Mouse (Mus musculus) T-helper 17 cell (primary cell): ENCODE measurements around the gene Hddc2.

Experiments used
- in situ Hi-C, 2 experiments: fragments of 300-600 bp; cut with MboI, MseI; formaldehyde crosslinking; loops; 1 replicate in 1 of 2; 2 replicates in 1 of 2; pipeline ENCODE4 v1.15.1; 2025; ENCODE audit warnings: high pct_unique_total_duplicates in 2 of 2

Hddc2 gene

DNA sequence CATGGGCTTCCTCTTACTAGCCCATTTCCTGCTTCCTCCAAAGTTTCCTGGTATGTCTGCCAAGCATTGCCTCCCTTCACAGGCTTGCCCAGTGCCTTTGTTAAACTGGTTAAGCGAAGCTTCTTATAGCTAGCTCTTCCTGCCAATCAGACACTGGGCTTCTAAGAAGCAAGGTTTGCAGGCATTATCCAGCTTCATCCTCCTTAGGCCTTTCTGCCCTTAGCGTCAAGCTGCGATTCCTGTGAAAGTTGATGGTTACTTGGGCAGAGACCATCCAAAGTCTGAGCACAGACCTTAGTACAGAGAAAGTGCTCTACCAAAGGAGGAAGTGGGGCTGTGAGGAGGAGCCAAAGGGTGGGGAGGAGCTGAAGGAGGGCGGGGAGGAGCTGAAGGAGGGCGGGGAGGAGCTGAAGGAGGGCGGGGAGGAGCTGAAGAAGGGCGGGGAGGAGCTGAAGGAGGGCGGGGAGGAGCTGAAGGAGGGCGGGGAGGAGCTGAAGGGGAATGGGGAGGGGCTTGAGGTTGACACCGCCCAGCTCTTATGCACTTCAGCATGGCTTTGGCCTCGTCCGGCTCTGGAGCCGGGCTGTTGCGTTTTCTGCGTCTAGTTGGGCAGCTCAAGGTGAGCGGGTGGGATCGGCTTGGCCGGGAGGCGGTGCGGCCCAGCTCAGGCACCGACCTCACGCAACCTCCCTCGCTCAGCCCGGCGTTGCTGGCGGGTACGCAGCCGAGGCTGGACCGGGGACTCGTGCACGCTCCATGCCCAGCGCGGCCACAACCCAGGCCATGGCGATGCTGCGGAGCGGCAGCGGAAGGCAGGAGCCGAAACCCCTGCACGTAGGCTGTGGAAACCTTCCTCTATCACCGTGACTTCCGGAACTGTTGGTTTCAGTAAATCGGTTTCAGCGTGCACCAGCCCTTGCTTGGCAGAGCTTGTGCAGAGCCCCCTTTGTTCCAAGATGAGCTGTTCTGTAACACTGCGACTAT, at the start of gene Hddc2:
Gene Hddc2, plus strand, starts transcription at position 519 of the 984 bp plus-strand sequence.
- in situ Hi-C loops = loop anchor here (10.0 to 25.0 kb wide), 4 partner anchors 698 to 1998 kb away; partner anchors contain the start of genes Echdc1 (in 1 of the 2), Rnf146 (in 1 of the 2) and Trmt11 (in 1 of the 2)

DNA sequence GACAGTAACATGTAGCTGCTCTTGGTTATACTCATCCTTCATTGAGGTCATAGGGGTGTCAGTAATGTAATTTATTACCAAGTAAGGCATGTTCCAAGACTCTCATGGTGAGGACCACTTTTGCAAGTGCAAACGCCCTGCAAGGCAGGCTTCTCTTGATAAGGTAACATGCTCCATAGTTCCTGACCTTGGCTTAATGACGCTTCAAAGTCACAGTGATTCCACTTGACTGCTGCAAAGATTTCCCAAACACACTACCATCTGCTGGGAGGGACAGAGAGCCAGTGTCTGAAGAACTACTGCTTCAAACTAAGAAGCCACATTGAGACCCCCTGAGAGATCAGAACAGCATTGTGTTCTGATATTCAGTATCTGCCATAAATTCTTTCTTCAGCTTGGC, 40.4 kb upstream of the Hddc2 start:
- in situ Hi-C loops = no loop called here

DNA sequence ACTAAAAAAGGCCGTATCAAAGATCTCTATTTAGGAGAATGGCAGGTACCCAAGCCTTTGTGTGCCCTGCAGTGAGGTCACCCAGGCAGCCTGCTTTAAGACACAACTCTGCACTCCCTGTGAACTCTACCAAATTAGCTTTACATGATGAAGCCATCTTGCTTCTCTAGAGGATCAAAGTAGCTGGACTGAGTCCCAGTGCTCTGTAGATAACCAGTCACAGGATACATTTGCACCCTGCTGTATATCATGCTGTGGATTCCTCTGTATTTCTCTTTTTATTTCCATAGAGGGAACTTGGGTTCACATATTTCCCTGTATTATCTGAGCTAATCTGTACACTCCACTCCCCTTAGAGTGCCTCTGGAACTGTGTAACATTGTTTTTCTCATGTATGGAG, 40.0 kb upstream of the Hddc2 start:
- in situ Hi-C loops = no loop called here

DNA sequence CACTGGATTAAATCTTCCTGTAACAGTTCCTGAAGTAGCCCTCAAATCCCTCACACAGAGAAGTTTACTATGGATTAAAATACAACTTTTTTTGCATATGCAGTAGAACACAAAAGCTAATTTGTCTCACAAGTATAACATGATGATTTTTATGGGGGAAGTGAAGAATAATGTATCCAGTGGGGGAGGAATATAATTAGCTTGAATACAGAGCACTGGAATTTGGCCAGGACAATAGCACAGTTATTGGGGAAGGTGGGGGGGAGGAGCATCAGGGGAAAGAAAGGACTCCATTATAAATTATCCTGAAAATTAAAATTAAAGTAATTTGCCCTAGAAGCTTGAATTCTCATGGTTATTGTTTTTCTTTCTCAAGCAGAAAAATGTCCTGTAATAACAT, 25.4 kb upstream of the Hddc2 start:
- in situ Hi-C loops = no loop called here

DNA sequence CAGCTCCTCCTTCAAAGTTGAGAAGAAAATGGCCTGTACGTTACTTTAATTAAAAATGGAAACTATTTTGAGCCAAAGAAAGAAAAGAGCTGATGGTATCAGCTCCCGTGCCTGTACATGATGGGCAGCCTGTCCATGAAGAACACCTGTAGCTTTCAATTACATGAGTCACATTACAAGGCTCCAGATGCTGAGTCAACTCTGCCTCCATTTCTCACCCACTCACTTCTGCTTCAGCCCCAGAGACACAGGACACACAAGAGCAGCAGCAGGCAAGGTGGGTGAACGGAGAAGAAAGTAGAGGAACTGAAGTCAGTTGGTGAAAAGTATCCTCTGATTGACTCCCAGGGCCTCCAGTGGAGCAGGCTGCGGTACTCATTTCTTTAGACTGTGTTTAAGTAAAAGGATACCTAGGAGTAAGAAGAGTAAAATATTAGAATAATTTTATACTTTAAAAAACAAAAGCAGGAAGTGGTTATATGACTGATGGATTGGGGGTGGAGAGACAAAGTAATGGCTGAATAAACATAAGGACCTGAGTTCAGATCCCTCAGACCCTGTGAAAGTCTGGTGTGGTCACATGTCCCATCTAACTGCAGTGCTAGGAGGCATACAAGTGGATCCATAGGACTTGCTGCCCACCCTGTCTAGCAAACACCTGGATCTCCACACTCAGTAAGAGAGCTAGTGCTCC, 24.3 kb upstream of the Hddc2 start:
- in situ Hi-C loops = no loop called here

DNA sequence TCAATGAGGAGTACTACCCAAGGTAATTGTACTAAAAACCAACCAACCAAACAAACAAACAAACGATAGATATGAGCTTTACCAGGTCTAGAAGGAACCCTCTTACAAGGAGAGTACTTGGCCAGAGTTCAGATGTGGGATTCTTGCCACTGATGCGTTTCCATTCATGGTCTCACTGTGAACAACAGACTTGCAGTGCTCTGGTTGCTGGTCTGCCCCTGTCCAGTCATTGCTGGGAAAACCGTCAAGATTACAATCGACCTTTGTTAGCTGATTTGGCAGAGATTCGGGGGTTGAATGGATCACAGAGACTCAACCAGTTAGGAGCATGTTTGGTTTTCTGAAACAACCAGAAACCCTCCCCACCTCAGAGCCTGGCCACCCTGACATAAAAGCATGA, 17.5 kb upstream of the Hddc2 start:
- in situ Hi-C loops = loop anchor here in 1 of 2 experiments (5.0 kb wide), 1 partner anchor 458 kb away; no protein-coding TSS in a partner anchor

DNA sequence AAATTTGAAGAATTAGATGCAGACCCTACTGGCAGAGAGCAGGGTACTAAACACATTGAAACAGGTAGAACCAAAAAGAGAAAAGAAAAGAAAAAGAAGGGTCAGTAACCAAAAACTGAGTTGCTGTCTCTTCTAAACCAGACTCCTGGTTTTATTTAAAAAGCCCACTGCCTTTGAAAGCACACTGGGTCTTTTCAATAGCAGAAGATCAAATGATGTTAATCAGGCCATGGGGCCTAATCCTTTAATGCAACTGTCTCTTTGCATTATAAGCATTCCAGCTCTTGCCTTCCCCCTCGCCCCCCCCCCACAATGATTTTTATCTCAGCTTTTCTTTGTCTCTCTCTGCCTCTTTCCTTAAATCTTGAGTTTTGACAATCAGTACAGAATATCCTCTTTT, 16.7 kb upstream of the Hddc2 start:
- in situ Hi-C loops = loop anchor here in 1 of 2 experiments (5.0 kb wide), 1 partner anchor 459 kb away; no protein-coding TSS in a partner anchor

DNA sequence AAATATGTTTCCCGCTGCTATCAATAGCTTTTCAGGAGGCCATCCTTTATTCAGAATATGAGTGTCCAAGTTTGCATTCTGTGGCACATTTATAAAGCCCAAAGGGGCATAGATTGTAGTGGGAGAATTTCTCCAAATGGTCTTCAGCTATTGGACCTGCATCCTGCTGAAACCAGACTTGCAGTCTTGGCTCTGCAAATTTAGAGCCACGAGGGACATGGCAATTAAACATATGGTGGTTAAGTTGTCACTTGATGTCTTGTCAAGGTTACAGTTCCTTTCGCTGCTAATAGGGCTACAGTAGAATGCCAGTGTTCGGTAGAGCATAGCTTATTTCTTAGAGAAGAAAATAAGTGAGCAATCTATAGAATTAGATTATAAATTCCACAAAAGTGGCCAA, 16.1 kb upstream of the Hddc2 start:
- in situ Hi-C loops = loop anchor here in 1 of 2 experiments (5.0 kb wide), 1 partner anchor 460 kb away; no protein-coding TSS in a partner anchor

DNA sequence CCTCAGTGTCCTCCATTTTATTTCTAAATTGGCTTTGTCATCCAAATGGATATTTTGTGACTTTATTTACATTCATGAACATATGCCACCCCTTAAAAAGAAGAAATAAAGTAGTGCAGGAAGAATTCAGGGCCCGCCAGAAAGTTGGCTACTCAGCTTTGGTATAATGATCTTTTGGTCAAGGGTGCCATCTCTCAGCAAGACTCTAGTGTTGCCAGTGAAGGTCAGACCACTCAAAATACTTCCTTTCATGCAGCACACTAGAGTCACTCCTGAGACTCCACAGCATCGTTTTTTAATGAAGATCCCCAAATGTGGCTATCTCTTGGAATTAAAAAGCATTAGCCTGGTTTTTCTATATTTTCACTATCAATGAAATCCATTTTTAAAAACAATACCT, 14.9 kb upstream of the Hddc2 start:
- in situ Hi-C loops = loop anchor here in 1 of 2 experiments (5.0 kb wide), 1 partner anchor 461 kb away; no protein-coding TSS in a partner anchor

DNA sequence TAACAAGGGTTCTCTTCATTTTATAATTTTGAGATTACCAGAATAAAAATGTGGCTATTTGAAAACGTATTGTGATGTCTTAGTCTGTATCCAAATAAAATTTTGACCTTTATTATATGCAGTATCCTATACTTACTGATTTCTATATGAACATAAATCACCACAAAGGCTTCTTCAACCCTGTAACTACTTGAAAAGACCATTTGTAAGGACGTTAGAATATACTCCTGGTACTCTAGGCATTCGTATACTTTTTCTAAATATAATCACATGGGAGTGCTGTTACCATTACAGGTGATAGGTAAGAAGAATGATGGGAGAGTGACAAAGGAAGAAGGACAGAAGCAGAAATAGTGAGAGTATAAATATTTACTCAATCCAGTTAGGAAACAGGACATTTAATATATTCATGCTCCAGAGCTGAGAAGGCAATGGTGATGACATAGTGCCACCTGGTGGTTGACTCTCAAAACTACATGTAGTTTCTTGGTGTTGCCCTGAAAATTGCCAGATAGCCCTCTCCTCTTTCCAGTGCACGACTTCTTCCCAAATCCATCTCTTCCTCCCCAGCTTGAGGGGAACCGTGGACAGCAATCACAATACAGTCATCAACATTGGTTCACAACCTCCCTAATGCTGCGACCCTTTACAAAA, 14.1 kb upstream of the Hddc2 start:
- in situ Hi-C loops = loop anchor here in 1 of 2 experiments (5.0 kb wide), 1 partner anchor 462 kb away; no protein-coding TSS in a partner anchor

DNA sequence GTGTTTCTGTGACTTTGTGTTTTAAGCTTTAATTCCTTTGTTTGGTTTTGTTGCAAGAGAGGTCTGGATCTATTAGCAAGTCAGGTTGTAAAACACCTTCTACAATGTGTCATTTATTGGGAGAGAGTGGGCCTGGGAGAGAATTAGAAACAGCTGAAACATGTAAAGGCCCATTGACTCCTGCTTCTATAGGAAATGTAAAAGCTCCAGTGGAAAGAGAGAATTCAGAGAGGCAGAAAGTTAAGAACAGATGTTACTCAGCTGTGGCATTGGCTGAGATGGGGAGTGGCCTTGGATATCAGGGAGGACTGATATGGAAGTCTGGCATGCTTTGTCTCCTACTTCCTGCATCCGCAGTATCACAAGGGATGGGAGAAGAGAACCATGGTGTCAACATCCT, 12.9 kb upstream of the Hddc2 start:
- in situ Hi-C loops = loop anchor here (5.0 to 25.0 kb wide), 2 partner anchors 458 to 688 kb away; partner anchors contain the start of genes Hey2 (in 1 of the 2) and Trmt11 (in 1 of the 2)

DNA sequence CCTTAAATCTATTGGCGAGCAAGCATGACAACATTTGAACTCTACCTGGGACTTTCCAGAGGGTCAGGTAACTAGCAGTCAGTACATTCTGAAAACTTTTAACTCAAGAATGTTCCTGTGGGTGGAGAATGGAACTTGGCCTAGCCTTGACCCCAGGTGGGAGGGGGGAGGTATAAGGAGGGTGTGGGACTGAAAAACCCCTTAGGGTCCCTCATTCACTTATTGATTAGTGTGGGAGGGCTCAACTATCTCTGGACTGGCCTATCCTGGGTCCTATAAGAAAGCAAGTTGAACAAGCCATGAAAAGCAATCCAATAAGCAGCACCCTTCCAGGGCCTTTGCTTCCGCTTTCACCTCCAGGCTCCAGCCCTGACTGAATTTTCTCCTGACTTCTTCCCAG, 9.7 kb upstream of the Hddc2 start:
- in situ Hi-C loops = loop anchor here (5.0 to 25.0 kb wide), 2 partner anchors 461 to 691 kb away; partner anchors contain the start of genes Hey2 (in 1 of the 2) and Trmt11 (in 1 of the 2)

DNA sequence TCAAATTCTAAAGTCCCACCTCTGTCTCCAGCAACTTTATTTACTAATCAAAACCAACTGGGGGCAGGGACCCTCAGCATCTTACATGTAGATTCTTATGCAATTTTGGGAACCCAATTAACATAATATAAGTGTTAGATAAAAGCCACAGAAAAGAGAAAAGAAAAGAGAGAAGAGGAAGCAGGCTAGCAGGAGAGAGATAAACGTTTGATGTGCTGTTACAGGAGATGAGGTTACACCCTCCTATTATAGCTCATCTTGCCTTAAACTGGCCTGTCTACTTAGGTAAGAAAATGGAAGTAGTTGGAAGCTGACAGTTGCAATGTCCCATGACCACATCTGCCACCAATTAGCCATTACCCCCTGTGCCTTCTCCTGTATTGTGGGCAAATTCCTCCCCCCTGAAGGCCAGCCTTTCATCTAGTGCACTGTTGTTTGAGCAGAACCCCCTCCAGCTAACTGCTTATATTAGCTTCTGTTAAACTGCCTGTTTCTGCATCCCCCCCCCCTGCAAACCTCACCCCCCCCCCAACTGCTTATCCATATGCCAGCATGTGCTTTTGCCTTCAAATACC, 6.1 kb upstream of the Hddc2 start:
- in situ Hi-C loops = loop anchor here in 1 of 2 experiments (25.0 kb wide), 1 partner anchor 695 kb away; the partner anchor contains the start of gene Trmt11

DNA sequence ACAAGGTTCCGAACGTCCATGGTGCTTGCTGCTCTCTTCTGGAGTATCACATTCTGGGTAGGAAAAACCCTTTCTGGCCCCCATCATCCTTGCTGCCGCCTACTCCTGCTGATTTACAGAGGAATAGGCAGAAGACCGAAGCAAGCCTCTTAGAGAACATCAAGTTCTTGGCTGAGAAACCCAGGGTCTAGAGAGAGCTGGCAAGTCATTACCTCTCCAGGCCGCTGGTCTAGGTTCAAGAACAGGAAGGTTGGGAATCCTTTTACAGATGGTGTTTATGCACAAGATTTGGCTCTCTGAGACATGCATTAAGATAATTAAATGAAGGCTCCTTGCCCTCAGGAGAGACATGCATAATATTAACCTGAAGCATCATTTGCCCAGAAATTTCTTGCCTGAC, 5.3 kb downstream of the Hddc2 start:
- in situ Hi-C loops = loop anchor here (10.0 to 25.0 kb wide), 4 partner anchors 704 to 2004 kb away; partner anchors contain the start of genes Echdc1 (in 1 of the 2), Rnf146 (in 1 of the 2) and Trmt11 (in 1 of the 2)

DNA sequence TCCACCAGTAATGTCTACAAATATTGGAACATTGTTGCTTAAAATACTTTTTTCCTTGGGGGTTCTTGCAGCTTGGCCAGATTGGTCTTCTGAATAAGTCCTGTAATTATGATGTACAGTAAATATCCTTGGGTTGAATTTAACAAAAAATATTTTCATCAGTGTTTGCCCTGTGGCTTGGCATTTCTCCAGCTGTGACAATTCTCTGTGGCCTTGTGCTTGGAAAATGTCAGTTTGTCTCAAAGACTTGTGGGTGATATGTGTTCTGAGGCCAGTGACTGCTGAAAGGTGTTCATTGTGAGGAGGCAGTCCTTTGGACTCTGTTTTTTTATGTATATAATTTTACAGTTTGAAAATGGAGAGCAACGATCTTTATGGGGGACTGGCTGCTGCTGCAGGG, 16.3 kb downstream of the Hddc2 start:
- in situ Hi-C loops = no loop called here

DNA sequence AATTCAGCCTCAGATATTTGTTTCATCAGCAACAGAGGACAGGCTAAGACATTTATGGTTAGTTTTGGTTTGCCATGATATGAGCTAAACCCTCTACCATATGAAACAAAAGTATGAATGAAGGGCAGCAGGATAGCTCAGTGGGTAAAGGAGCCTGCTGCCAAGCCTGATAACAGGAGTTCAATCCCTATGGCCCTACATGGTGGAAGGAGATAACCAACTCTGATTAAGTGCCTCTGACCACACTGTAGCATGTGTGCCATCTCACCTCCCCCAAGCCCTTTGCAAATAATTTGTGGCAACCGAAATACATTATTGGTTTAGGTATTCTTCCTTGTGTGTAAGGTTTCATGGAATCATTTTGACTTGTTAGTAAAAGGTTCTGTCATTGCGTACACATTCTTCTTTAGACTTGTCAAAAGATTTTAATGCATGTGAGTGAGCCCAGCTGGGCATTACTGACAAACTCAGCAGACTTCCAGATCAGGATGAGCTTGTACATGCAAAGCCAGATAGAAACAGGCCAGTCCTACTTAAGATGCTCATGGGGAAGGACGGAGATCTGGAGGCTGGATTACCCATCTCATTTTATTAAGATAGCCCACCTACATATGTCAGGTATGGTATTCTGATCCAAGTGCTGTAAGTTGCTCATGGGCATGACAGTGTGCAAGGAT, 17.2 kb downstream of the Hddc2 start:
- in situ Hi-C loops = no loop called here

DNA sequence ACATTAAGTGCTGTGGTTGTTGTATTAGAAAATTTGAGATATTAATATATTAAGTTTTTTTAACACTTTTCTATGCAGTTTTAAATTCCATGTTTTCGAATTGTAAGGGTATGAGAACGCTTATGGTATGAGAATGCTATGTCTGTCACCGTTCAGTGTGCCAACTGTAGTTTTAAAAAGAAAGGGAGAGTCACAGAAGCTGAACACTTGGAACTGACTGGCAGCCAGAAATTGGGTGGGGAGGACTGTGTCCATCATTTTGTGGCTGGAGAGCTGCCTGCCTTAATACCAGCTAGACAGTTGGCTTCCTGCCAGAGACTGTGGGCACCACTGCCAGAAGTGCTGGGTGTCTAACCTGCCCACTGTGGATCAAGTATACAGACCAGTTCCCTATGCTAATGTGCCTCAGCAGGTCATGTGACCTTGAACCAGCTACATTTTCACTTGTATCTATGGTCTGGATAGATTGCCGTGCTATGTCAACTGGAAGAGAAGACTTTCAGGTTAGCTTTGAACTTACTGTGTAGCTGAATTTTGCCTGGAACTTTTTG, 18.1 kb downstream of the Hddc2 start:
- in situ Hi-C loops = no loop called here

DNA sequence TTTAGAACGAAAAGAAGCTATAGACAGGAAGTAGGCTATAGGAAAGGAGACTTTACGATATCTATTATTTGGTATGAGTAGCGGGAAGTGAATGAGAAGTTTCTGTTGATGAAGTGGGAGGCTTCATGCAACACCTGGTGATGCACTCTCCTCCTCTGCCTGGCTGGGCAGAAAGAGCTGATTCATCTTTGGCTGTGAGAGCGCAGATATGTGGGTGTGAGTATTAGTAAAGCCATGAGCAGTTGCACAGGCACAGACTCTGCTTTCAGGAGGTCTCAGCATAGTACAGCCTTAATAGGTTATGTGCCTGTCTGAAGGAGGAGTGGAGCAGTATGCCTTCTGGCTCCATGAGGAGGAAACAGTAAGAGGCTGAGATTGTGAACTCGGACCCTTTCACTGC, 23.2 kb downstream of the Hddc2 start:
- in situ Hi-C loops = no loop called here

DNA sequence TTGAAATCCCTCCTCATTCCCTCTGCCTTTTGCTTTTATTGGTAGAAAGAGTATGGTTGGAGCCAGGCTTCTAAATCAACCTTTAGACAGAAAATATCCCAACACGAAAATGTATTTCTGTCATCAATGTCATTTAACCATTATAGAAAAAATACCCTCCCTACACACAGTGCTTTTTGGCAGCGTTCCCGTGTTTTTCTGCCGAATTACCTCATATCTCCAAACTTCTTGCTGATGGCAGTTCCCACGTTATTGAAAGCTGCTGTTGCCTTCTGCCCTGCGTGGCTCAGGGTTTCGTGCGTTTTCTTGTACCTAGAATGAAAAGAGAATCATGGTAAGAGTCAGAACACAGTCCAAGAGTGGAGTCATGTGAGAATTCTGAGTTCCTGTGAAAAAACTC, 33.2 kb downstream of the Hddc2 start:
- in situ Hi-C loops = no loop called here

DNA sequence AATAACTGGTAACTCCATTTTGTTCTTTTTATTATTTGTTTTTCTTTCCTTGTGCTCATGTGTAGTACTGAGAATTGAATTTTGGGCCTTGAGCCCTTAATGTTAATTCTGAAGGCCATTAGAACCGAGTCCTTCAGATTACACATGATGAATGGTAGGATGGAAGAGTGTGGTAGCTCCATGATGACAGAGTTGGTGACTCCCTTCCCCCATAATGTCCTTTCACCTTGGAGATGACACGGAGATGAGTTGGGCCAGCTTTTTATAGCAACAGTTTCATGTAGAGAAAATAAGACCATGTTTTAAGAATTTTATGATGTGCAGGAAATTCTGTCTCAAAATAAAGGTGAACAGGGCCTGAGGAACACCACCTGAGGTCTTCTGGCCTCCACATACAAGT, 37.9 kb downstream of the Hddc2 start:
- in situ Hi-C loops = no loop called here
